Mouse (Mus musculus) left cerebral cortex, postnatal 36 days (tissue): Measurements from ENCODE around the gene Atp2b2. TPM values are rescaled to one million over a fixed set of nuclear protein-coding genes. Genes with fewer than 3 reads are reported as not detected.

ENCODE experiments used
- DNase-seq, 2 experiments: peaks; one replicate each; pipeline ENCODE4 v3.0.0; 2021 to 2022; ENCODE audit warnings: low spot score in 2 of 2, mixed read lengths in 1 of 2
- intact Hi-C: fragments of 180-260 bp; cut with DNase I; formaldehyde crosslinking; loops from one replicate; pipeline ENCODE4 v1.15.1; 2025
- total RNA-seq, 2 experiments: library from RNA; stranded (reverse); gene quantifications; 2 replicates each; pipeline ENCODE4 v1.2.3; 2021

The Atp2b2 gene
- total RNA-seq, 2 experiments from 2014 or later: 722 to 790 TPM

- DNase-seq: no peak
- intact Hi-C loops: no loop called here
These were observed 134.3 kb downstream of the Atp2b2 start for GRCm38 (mm10) chr6:113908066-113908465.

GRCm38 (mm10) chr6:113904406-113904805 lies 138.0 kb downstream of the Atp2b2 start:
- intact Hi-C loops: no loop called here
- no peak for DNase-seq

- no peak for DNase-seq
These were observed 146.4 kb downstream of the Atp2b2 start for GRCm38 (mm10) chr6:113896023-113896422.

GRCm38 (mm10) chr6:113894008-113894407 lies 148.4 kb downstream of the Atp2b2 start:
- intact Hi-C loops: loop anchor here (5.0 kb wide), 1 partner anchor 148 kb away; the partner anchor contains the start of gene Atp2b2
- DNase-seq: no peak

More at GRCm38 (mm10) chr6:113896023-113896422, 146.4 kb downstream of the Atp2b2 start:
- intact Hi-C loops: no loop called here

- DNase-seq: peak in 1 of 2 experiments; percentile 34
- intact Hi-C loops: loop anchor here (5.0 kb wide), 1 partner anchor 150 kb away; the partner anchor contains the start of gene Atp2b2
These were observed 150.2 kb downstream of the Atp2b2 start for GRCm38 (mm10) chr6:113892091-113892674.

GRCm38 (mm10) chr6:113891225-113891967 lies 151.0 kb downstream of the Atp2b2 start:
- peak; percentile 67 to 78 for DNase-seq
- intact Hi-C loops: loop anchor here (5.0 kb wide), 1 partner anchor 151 kb away; the partner anchor contains the start of gene Atp2b2

GRCm38 (mm10) chr6:113890858-113891213 lies 151.6 kb downstream of the Atp2b2 start:
- intact Hi-C loops: loop anchor here (5.0 kb wide), 1 partner anchor 151 kb away; the partner anchor contains the start of gene Atp2b2
- DNase-seq: no peak

- intact Hi-C loops: loop anchor here (5.0 kb wide), 1 partner anchor 152 kb away; the partner anchor contains the start of gene Atp2b2
- DNase-seq: peak; percentile 50 to 53
These were observed 152.2 kb downstream of the Atp2b2 start for GRCm38 (mm10) chr6:113890023-113890857.

GRCm38 (mm10) chr6:113889180-113889579 lies 153.2 kb downstream of the Atp2b2 start:
- intact Hi-C loops: no loop called here
- DNase-seq: no peak

- intact Hi-C loops: no loop called here
These were observed 155.5 kb downstream of the Atp2b2 start for GRCm38 (mm10) chr6:113886886-113887285.

GRCm38 (mm10) chr6:113884806-113885205 lies 157.6 kb downstream of the Atp2b2 start:
- DNase-seq: no peak
- intact Hi-C loops: loop anchor here (5.0 kb wide), 2 partner anchors 38 to 42 kb away; no protein-coding TSS in a partner anchor

More at GRCm38 (mm10) chr6:113886886-113887285, 155.5 kb downstream of the Atp2b2 start:
- no peak for DNase-seq

GRCm38 (mm10) chr6:113883225-113883624 lies 159.2 kb downstream of the Atp2b2 start:
- intact Hi-C loops: loop anchor here (5.0 kb wide), 2 partner anchors 36 to 44 kb away; no protein-coding TSS in a partner anchor
- no peak for DNase-seq

GRCm38 (mm10) chr6:113882396-113882795 lies 160.0 kb downstream of the Atp2b2 start:
- DNase-seq: peak; percentile 52 to 61

GRCm38 (mm10) chr6:113881561-113882243 lies 160.7 kb downstream of the Atp2b2 start:
- intact Hi-C loops: loop anchor here (5.0 kb wide), 2 partner anchors 34 to 46 kb away; no protein-coding TSS in a partner anchor
- no peak for DNase-seq

More at GRCm38 (mm10) chr6:113882396-113882795, 160.0 kb downstream of the Atp2b2 start:
- intact Hi-C loops: loop anchor here (5.0 kb wide), 2 partner anchors 35 to 45 kb away; no protein-coding TSS in a partner anchor

- DNase-seq: no peak
These were observed 163.0 kb downstream of the Atp2b2 start for GRCm38 (mm10) chr6:113879366-113879765.

GRCm38 (mm10) chr6:113878510-113879128 lies 163.8 kb downstream of the Atp2b2 start:
- intact Hi-C loops: no loop called here
- DNase-seq: no peak

More at GRCm38 (mm10) chr6:113879366-113879765, 163.0 kb downstream of the Atp2b2 start:
- intact Hi-C loops: no loop called here

GRCm38 (mm10) chr6:113876585-113876984 lies 165.8 kb downstream of the Atp2b2 start:
- intact Hi-C loops: no loop called here
- no peak for DNase-seq

- no peak for DNase-seq
- intact Hi-C loops: no loop called here
These were observed 167.2 kb downstream of the Atp2b2 start for GRCm38 (mm10) chr6:113875201-113875600.
